Mouse (Mus musculus): ENCODE measurements around the gene Set. TPM values are rescaled to one million over a fixed set of nuclear protein-coding genes. Genes with fewer than 3 reads are reported as not detected.

Gene Set
- polyA plus RNA-seq (2017; shearing (Covaris generic)): 396 TPM

DNA sequence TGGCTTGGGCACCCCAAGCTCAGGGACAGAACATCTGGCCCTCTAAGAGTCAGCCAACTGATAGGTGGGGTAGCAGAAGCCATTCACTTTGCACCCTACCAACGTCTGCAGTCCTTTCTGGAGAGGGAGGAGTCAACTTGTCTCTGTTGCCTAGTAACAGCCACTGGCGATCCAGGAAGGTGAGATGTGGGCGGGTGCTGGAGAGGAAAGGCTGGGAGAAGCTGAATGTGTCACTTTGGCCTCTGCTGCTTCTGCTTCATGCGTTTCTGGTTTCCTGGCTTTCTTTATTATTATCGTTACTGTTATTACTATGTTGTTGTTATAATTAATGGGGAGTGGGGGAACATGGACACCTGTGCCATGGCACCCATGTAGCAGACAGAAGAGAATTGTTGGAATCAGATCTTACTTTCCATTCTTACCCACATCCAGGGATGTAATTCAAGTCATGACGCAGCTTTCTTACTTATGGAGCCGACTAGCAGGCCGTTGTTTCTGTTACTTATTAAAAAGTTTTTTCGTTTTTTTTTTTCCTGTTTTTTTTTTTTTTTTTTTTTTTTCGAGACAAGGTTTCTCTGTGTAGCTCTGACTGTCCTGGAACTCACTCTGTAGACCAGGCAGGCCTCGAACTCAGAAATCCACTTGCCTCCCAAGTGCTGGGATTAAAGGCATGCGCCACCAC is at the start of gene Set:
Gene Set, plus strand, starts transcription at position 156 of the 682 bp plus-strand sequence.

DNA sequence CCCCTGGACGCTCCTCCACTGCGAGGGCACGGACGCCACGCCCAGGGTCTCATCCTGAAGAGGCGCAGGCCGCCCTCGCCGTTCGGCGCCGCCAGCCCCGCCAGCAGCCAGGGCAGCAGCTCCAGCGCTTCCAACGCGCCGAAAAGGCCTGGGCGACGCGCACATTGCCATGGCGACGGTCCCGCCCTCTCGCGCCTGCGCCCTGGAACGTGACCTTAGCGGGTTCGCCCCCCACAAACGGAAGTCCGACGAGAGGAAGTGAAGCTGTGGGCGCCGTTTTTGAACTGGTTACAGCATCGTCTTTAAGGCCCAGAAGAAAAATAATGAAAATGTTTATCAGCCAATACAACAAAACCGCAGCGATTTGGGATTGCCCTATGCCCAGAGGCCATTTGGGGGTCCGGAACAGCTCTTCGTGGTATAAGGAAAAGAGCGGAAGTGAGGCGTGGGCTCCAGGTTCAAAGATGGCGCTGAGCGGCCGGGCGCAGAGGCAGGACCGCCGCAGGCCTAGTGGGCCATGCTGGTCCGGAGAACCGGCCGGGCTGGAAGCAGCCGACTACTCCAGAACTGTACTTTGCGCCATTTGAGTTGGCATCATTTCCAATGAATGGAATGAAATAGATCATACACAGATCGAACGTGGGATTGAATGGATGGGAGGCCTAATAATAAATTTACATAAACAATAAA is 8.3 kb upstream of the Set start, which contains the start of gene Wdr34:
Gene Wdr34, minus strand, starts transcription at position 183 of the 690 bp plus-strand sequence.

DNA sequence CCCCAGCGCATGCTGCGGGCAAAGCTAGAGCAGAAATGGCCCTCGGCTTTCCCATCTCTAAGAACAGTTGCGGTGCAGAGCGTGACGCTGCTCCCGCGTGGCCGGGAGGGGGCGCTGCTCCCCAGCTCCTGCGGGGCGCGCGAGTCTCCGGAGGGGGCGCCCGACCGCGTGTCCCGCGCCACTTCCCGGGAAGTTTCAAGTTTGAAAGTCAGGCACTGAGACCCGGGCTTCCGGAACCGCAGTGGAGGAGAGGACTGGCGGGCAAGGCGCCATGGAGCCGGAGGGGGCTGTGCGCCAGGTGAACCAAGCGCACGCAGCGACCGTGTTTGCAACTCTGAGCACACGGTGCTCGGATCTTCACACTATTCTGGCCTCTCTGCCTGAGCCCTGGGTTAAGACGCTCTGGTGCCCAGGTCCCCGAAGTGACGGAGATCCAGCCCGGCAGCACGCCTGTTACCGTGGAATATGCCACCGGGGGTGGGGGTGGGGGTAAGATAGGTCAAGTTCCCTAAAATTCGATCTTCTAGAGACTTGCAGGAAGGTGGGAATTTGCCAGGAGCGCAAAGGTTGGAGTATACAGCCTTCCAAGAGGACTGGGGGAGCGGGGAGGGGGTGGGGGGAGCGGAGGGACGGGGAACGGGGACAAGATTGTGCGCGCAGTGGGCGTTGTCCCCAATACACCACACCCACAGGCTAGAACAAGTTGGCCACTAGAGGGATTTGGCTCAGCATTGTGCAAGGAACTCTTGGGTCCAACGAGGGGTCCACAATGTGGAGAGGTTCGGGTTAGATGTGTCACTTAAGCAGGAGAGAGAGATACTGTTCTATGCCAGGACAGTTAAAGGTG is 20.5 kb downstream of the Set start, which contains the start of gene Pkn3:
Gene Pkn3, plus strand, starts transcription at position 183 of the 847 bp plus-strand sequence.

DNA sequence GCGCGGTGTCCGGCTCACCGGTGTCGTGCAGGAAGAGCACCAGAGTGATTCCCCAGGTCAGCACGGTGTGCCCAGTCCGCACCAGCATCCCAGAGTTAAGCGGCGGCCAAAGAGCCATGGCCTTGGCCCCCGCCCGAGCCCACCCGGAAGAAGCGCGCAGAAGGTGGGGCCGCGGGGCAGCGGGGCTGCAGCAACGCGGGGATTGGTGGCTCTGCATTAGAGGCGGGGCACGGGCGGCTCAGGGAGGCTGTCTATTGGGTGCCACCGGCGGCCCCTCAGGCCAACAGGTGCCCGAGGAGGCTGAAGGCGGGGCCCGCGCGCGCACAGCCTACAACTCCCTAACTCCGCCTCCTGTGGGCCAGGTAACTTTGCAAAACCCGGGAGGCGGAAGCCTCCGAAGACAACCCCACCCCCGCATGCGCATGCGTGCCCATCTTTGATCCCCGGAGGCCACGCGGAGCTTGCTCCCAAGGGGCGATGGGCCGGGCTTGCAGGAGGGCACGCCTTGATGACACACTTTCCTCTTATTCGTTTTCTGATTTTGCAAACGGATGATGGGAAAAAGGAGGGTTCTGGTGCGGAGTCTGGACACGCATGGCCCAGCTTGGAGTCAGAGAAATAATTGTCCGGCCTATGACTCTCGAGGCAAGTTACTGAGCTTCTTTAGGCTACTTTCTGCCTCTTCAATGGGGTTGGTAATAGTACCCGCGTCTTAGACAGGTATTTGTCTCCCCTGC is 36.5 kb downstream of the Set start, which contains the start of gene Zdhhc12:
Gene Zdhhc12, minus strand, starts transcription at position 178 of the 737 bp plus-strand sequence.

Other genes with a start within 250 kb of the Set start
- gene Urm1, start 237.3 kb upstream of the Set start, polyA plus RNA-seq (2017; shearing (Covaris generic)): 25.7 TPM
- 0.98 TPM for gene Cercam, start 188.2 kb upstream of the Set start, polyA plus RNA-seq (2017; shearing (Covaris generic))
- 75.3 TPM for gene Odf2, start 168.2 kb upstream of the Set start, polyA plus RNA-seq (2017; shearing (Covaris generic))
- 68.0 TPM for gene Gle1, start 122.0 kb upstream of the Set start, polyA plus RNA-seq (2017; shearing (Covaris generic))
- gene Sptan1, start 91.8 kb upstream of the Set start, polyA plus RNA-seq (2017; shearing (Covaris generic)): 107 TPM
- 1.3 TPM for gene Wdr34, start 8.5 kb upstream of the Set start, polyA plus RNA-seq (2017; shearing (Covaris generic))
- gene Pkn3, start 20.3 kb downstream of the Set start, polyA plus RNA-seq (2017; shearing (Covaris generic)): 0.49 TPM
- 29.9 TPM for gene Zdhhc12, start 36.3 kb downstream of the Set start, polyA plus RNA-seq (2017; shearing (Covaris generic))
- 69.3 TPM for gene Zer1, start 67.2 kb downstream of the Set start, polyA plus RNA-seq (2017; shearing (Covaris generic))
- gene Tbc1d13, start 76.4 kb downstream of the Set start, polyA plus RNA-seq (2017; shearing (Covaris generic)): 6.8 TPM
- 23.8 TPM for gene Endog, start 114.1 kb downstream of the Set start, polyA plus RNA-seq (2017; shearing (Covaris generic))
- 42.2 TPM for gene Spout1, start 121.1 kb downstream of the Set start, polyA plus RNA-seq (2017; shearing (Covaris generic))
- gene Kyat1, start 148.5 kb downstream of the Set start, polyA plus RNA-seq (2017; shearing (Covaris generic)): 17.1 TPM
- gene Lrrc8a, start 180.3 kb downstream of the Set start, polyA plus RNA-seq (2017; shearing (Covaris generic)): 6.6 TPM
- gene Gm28035, start 183.2 kb downstream of the Set start, polyA plus RNA-seq (2017; shearing (Covaris generic)): 6.8 TPM
- 6.3 TPM for gene Phyhd1, start 208.8 kb downstream of the Set start, polyA plus RNA-seq (2017; shearing (Covaris generic))
- 4.4 TPM for gene Gm28038, start 223.7 kb downstream of the Set start, polyA plus RNA-seq (2017; shearing (Covaris generic))
- 17.0 TPM for gene Dolk, start 229.0 kb downstream of the Set start, polyA plus RNA-seq (2017; shearing (Covaris generic))
- gene Nup188, start 229.0 kb downstream of the Set start, polyA plus RNA-seq (2017; shearing (Covaris generic)): 21.9 TPM